Mouse (Mus musculus) monocyte, adult 59 days (primary cell): ENCODE results near the gene Gm6020. TPM values are rescaled to one million over a fixed set of nuclear protein-coding genes. Genes with fewer than 3 reads are reported as not detected.

ENCODE experiments used
- total RNA-seq, 2 experiments: library from RNA; stranded (reverse); gene quantifications; one replicate each; pipeline ENCODE4 v1.2.4; 2023

Gene Gm6020
- total RNA-seq, result not detected

GRCm38 (mm10) chr19:61183590-61183989 lies at the start of gene Gm6020:
Gm6020 (plus strand) TSS chr19:61183890.

DNA sequence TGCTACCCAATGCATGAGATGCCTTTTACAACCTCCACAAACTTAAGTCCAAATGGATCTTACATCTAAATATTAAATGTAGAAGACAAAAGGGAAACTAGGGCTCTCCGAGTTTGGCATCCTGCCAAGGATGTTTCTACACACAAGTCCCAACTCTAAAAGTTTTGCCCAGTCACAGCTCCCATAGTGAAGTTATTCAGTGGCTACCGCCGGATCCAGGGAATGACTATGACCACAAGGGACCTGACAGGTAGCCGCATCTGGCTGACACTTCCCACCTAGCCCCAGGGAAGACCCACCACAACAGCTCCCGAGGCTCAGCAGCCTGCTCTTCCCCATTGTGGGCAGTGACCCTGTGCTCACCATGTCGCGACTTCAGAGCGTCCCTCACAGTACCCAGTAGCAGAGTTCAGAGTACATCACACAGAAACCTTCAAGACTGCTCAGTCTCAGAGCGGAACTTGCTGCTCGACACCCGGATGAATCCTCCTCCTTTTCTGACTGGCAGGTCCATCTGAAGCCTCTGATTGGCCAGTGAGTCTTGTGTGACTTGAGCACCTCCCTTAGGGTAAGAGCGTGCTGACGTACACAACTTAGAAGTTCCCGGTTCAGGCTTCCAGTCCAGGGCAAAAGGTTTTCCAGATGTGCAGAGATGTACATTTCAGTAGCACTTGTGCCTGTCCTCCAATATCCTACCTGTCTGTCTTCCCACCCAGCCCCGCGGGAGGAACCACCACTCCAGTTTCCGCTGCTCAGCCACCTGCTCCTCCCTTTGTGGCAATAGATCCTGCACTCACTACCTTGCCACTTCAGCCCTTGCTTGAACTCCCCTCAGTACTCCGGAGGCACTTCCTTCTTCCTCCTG lies 43.1 kb upstream of the Gm6020 start, which contains the start of gene Zfp950:
Gene Zfp950 (minus strand): TSS at position 499 of the 865 bp plus-strand sequence.

GRCm38 (mm10) chr19:61175756-61176324 lies 7.8 kb upstream of the Gm6020 start, which contains the start of gene Gm7102:
Gm7102 (minus strand) TSS chr19:61176309.

DNA sequence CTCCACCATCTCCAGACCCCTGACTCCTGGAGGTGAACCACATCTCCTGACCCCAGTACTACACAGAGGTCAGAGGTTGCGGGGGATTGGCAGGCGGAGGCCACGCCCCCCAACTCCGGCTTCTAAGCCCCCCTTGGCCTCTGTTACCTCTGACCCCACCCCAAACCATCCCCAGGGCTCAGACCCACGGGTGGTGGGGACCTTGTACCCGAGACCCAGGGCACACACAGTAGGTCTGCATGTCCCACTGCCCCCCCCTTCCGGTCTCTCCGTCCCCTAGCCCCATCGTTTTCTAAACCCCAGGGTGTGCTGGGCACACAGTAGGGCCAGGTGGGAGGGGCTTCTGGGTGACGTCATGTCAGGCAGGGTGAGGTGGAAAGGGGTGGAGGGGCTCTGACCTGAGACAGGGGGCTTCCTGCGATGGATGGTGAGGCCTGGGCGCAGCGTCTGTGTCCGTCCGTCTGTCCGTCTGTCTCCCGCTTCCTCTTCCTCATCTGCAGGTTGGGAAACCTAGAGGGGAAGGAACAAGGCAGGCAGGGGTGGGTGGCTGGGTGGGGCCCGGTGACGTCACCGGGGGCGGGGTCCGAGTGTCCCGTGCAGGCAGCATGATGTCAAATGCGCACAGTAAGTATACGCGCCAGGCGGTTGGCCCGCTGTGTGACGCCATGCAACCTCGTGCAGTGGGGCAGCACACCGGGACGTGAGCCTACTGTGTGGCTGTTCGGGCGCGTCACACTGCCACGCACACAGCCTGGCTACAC lies 44.4 kb downstream of the Gm6020 start, which contains the start of gene Csf2ra:
Gene Csf2ra (minus strand): TSS at position 489 of the 761 bp plus-strand sequence.

Other genes starting within 250 kb of the Gm6020 start
- 10 to 100 TPM; 10.9 to 17.6 TPM for gene Zfp950, start 43.0 kb upstream of the Gm6020 start, total RNA-seq
- not detected for gene Gm7102, start 7.6 kb upstream of the Gm6020 start, total RNA-seq
- gene Csf2ra, start 44.5 kb downstream of the Gm6020 start, total RNA-seq, result 1,000 to 10,000 TPM; 1,131 to 1,252 TPM
- not detected for gene Gm21060, start 113.2 kb downstream of the Gm6020 start, total RNA-seq